Mouse (Mus musculus) heart, postnatal 4 days (tissue): ENCODE data around the gene Serinc3. TPM values are rescaled to one million over a fixed set of nuclear protein-coding genes. Genes with fewer than 3 reads are reported as not detected.

ENCODE experiments used
- DNase-seq: peaks from one replicate; pipeline ENCODE4 v3.0.0; 2021
- total RNA-seq, 2 experiments: library from RNA; stranded (reverse); gene quantifications; 2 replicates each; pipeline ENCODE4 v1.2.3; 2021

The Serinc3 gene
- total RNA-seq, 2 experiments from 2014 or later: 239 to 253 TPM

GRCm38 (mm10) chr2:163620451-163620850 is 24.5 kb downstream of the Serinc3 start:
- DNase-seq: no peak

- DNase-seq: no peak
Measured at GRCm38 (mm10) chr2:163617874-163618273, 27.1 kb downstream of the Serinc3 start.

- DNase-seq: no peak
Measured at GRCm38 (mm10) chr2:163617232-163617863, 27.6 kb downstream of the Serinc3 start.

GRCm38 (mm10) chr2:163616652-163617227 is 28.2 kb downstream of the Serinc3 start:
- DNase-seq: no peak

GRCm38 (mm10) chr2:163615906-163616651 is 28.9 kb downstream of the Serinc3 start:
- DNase-seq: no peak

- DNase-seq: no peak
Measured at GRCm38 (mm10) chr2:163615401-163615800, 29.5 kb downstream of the Serinc3 start.

GRCm38 (mm10) chr2:163613990-163614389 is 30.9 kb downstream of the Serinc3 start:
- no peak for DNase-seq

- no peak for DNase-seq
Measured at GRCm38 (mm10) chr2:163613206-163613605, 31.7 kb downstream of the Serinc3 start.

GRCm38 (mm10) chr2:163611176-163611575 is 33.8 kb downstream of the Serinc3 start:
- no peak for DNase-seq

- no peak for DNase-seq
Measured at GRCm38 (mm10) chr2:163609281-163609975, 35.5 kb downstream of the Serinc3 start.

- no peak for DNase-seq
Measured at GRCm38 (mm10) chr2:163608008-163608407, 36.9 kb downstream of the Serinc3 start.

GRCm38 (mm10) chr2:163606161-163606560 is 38.8 kb downstream of the Serinc3 start:
- DNase-seq: no peak

GRCm38 (mm10) chr2:163602101-163602971 is 42.6 kb downstream of the Serinc3 start, which contains the start of gene Ttpal:
Gene Ttpal, plus strand, starts transcription at chr2:163602314.
- peak; percentile 90 for DNase-seq

GRCm38 (mm10) chr2:163601712-163602100 is 43.2 kb downstream of the Serinc3 start:
- no peak for DNase-seq

GRCm38 (mm10) chr2:163601066-163601465 is 43.9 kb downstream of the Serinc3 start:
- no peak for DNase-seq

GRCm38 (mm10) chr2:163599226-163599625 is 45.7 kb downstream of the Serinc3 start:
- DNase-seq: peak; percentile 84

GRCm38 (mm10) chr2:163597661-163598060 is 47.3 kb downstream of the Serinc3 start:
- peak; percentile 67 for DNase-seq

GRCm38 (mm10) chr2:163596873-163597155 is 48.1 kb downstream of the Serinc3 start:
- DNase-seq: no peak

- DNase-seq: peak; percentile 65
Measured at GRCm38 (mm10) chr2:163596057-163596872, 48.7 kb downstream of the Serinc3 start.

- no peak for DNase-seq
Measured at GRCm38 (mm10) chr2:163595119-163595518, 49.8 kb downstream of the Serinc3 start.

- no peak for DNase-seq
Measured at GRCm38 (mm10) chr2:163593636-163594282, 51.2 kb downstream of the Serinc3 start.
